Mouse (Mus musculus) induced T-regulatory cell, adult 2 months (primary cell): ENCODE data around the gene Arhgef6.
A peak's percentile ranks its signal among the peaks of the same experiment; 100 is the strongest.

Experiments used
- DNase-seq: peaks from one replicate; pipeline ENCODE4 v3.0.0-alpha.2; 2012; ENCODE audit warnings: low read depth

Arhgef6 gene

GRCm38 (mm10) chrX:57303188-57303878 is 35.2 kb downstream of the Arhgef6 start:
- no peak for DNase-seq

GRCm38 (mm10) chrX:57298946-57299345 is 39.6 kb downstream of the Arhgef6 start:
- no peak for DNase-seq

GRCm38 (mm10) chrX:57288458-57288857 is 50.1 kb downstream of the Arhgef6 start:
- no peak for DNase-seq

- no peak for DNase-seq
These were observed 52.2 kb downstream of the Arhgef6 start for GRCm38 (mm10) chrX:57286281-57286680.

- no peak for DNase-seq
These were observed 56.3 kb downstream of the Arhgef6 start for GRCm38 (mm10) chrX:57282184-57282583.

GRCm38 (mm10) chrX:57277560-57278335 is 60.8 kb downstream of the Arhgef6 start:
- DNase-seq: no peak

GRCm38 (mm10) chrX:57263515-57263914 is 75.0 kb downstream of the Arhgef6 start:
- DNase-seq: no peak

- peak; percentile 73 for DNase-seq
These were observed 77.8 kb downstream of the Arhgef6 start for GRCm38 (mm10) chrX:57260744-57261143.

GRCm38 (mm10) chrX:57253329-57254055 is 85.0 kb downstream of the Arhgef6 start:
- peak; percentile 56 for DNase-seq

GRCm38 (mm10) chrX:57238572-57238971 is 100.0 kb downstream of the Arhgef6 start:
- DNase-seq: no peak

- DNase-seq: peak; percentile 50
These were observed 102.5 kb downstream of the Arhgef6 start for GRCm38 (mm10) chrX:57235982-57236381.

- no peak for DNase-seq
These were observed 104.9 kb downstream of the Arhgef6 start for GRCm38 (mm10) chrX:57233596-57233995.

- peak; percentile 68 for DNase-seq
These were observed 110.4 kb downstream of the Arhgef6 start for GRCm38 (mm10) chrX:57228178-57228577.

GRCm38 (mm10) chrX:57223301-57223700 is 115.2 kb downstream of the Arhgef6 start:
- peak; percentile 24 for DNase-seq

GRCm38 (mm10) chrX:57221881-57222280 is 116.6 kb downstream of the Arhgef6 start:
- peak; percentile 28 for DNase-seq

GRCm38 (mm10) chrX:57219563-57219962 is 119.0 kb downstream of the Arhgef6 start:
- peak; percentile 60 for DNase-seq

GRCm38 (mm10) chrX:57216271-57216670 is 122.3 kb downstream of the Arhgef6 start:
- peak; percentile 66 for DNase-seq

- no peak for DNase-seq
These were observed 123.0 kb downstream of the Arhgef6 start for GRCm38 (mm10) chrX:57215495-57215894.

GRCm38 (mm10) chrX:57212862-57213261 is 125.7 kb downstream of the Arhgef6 start:
- DNase-seq: peak; percentile 29

- DNase-seq: peak; percentile 67
These were observed 126.7 kb downstream of the Arhgef6 start, which contains the start of gene Cd40lg for GRCm38 (mm10) chrX:57211876-57212275. Gene Cd40lg (plus strand): TSS chrX:57212143.

GRCm38 (mm10) chrX:57210591-57210990 is 127.9 kb downstream of the Arhgef6 start:
- DNase-seq: peak; percentile 55

- peak; percentile 20 for DNase-seq
These were observed 138.1 kb downstream of the Arhgef6 start for GRCm38 (mm10) chrX:57200397-57200796.

GRCm38 (mm10) chrX:57198036-57198435 is 140.5 kb downstream of the Arhgef6 start:
- no peak for DNase-seq
